Mouse (Mus musculus) stomach, embryonic 14.5 days (tissue): ENCODE measurements around the gene Olfr713. TPM values are rescaled to one million over a fixed set of nuclear protein-coding genes. Genes with fewer than 3 reads are reported as not detected.

ENCODE experiments used
- ATAC-seq: fragments of 200-750 bp; cut with Nextera tagmentation; 2 replicates; pipeline ENCODE4 v1.8.0; 2017; ENCODE audit warnings: low read depth, moderate TSS enrichment; ENCODE audit not compliant: insufficient number of reproducible peaks, insufficient read depth, low FRiP score
- H3K27ac ChIP-seq: fragments of 300-500 bp; sonication (generic); 2 replicates; pipeline ENCODE4 v1.5.1; 2014; ENCODE audit warnings: mild to moderate bottlenecking, low read length, moderate library complexity, mixed read lengths
- H3K27me3 ChIP-seq: fragments of 300-500 bp; sonication (generic); 2 replicates; pipeline ENCODE4 v1.6.1; 2014; ENCODE audit warnings: low read length, control low read depth, mixed read lengths; ENCODE audit not compliant: control insufficient read depth, insufficient read depth
- H3K36me3 ChIP-seq: fragments of 300-500 bp; sonication (generic); 2 replicates; pipeline ENCODE4 v1.6.1; 2014; ENCODE audit warnings: mild to moderate bottlenecking, control low read depth, low read length, moderate library complexity, mixed read lengths; ENCODE audit not compliant: control insufficient read depth, insufficient read depth
- H3K4me1 ChIP-seq: fragments of 300-500 bp; sonication (generic); 2 replicates; pipeline ENCODE4 v1.6.1; 2014; ENCODE audit warnings: low read length, control low read depth, mixed read lengths; ENCODE audit not compliant: control insufficient read depth, insufficient read depth
- H3K4me2 ChIP-seq: fragments of 300-500 bp; sonication (generic); replicated peaks from 2 replicates; pipeline ENCODE4 v1.6.1; 2014; ENCODE audit warnings: low read depth, low read length, control low read depth
- H3K4me3 ChIP-seq: fragments of 300-500 bp; sonication (generic); 2 replicates; pipeline ENCODE4 v1.5.1; 2014; ENCODE audit warnings: low read depth, low read length, control low read depth
- H3K9ac ChIP-seq: fragments of 300-500 bp; sonication (generic); replicated peaks from 2 replicates; pipeline ENCODE4 v1.6.1; 2014; ENCODE audit warnings: low read depth, mild to moderate bottlenecking, control low read depth, low read length, moderate library complexity, mixed read lengths
- H3K9me3 ChIP-seq: fragments of 300-500 bp; sonication (generic); 2 replicates; pipeline ENCODE4 v1.6.1; 2016; ENCODE audit warnings: low read depth, low read length, control low read depth; ENCODE audit not compliant: control insufficient read depth
- WGBS: fragments of 180-500 bp; shearing (Covaris S2); extraction: QIAGEN DNeasy Blood & Tissue Kit; methylation state at CpG from one replicate; pipeline ENCODE4 v1.1.7; 2014; 5-methylcytosine and 5-hydroxymethylcytosine counted together
- polyA plus RNA-seq: library from polyadenylated mRNA; unstranded; fragments of >200 nt; fragmentation: Nextera tagmentation; extraction: Ambion mirVana; gene quantifications from 2 replicates; pipeline ENCODE4 v1.2.1, GENCODE M21; 2014

Olfr713 gene
- polyA plus RNA-seq, 1 experiment from 2014 or later, result not detected

GRCm38 (mm10) chr7:107047578-107047977 is 16.6 kb downstream of the Olfr713 start:
- H3K27ac ChIP-seq, result no peak overlapping the region
- H3K4me3 ChIP-seq, result no peak overlapping the region
- ATAC-seq, result no peak
- no peaks in the 10 kb centered on the region for H3K27me3 ChIP-seq
- 40% methylated on average over 3 of the region's 3 CpGs for WGBS
- no peaks in the 10 kb centered on the region for H3K9me3 ChIP-seq
- no peaks in the 10 kb centered on the region for H3K36me3 ChIP-seq
- no peak overlapping the region for H3K9ac ChIP-seq
- H3K4me2 ChIP-seq, result no peak overlapping the region
- H3K4me1 ChIP-seq, result no peaks in the 10 kb centered on the region

DNA sequence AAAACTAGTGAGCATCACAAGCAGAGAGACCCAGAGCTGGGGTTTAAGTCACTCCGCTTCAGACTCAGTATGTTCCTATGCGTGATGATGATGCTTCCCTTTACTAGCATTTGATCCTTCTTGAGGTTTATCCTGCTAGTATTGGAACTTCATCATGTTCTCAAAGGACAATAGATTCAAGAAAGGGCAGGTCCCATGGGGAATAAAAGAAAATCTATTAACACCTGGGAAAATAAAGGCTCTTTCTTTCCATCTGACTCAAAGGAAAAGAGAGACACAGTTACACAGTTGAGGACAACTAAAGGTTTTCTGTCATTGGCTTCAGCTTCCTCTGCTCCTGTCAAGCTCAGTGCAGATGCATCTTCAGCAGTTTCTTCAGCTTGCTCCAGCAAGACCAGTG is 39.7 kb downstream of the Olfr713 start, which contains the start of gene Olfr714:
Gene Olfr714 (plus strand): TSS at position 301 of the 400 bp plus-strand sequence.
- Histone ChIP-seq H3K36me3 (no peaks in the 10 kb centered on the region), H3K27me3 (no peaks in the 10 kb centered on the region), H3K4me3 (no peak within 1 kb of the TSS), H3K27ac (no peak within 1 kb of the TSS), H3K4me2 (no peak within 1 kb of the TSS), H3K9me3 (no peaks in the 10 kb centered on the region), H3K4me1 (no peaks in the 10 kb centered on the region), H3K9ac (no peak within 1 kb of the TSS)
- 92% methylated on average over 2 of the region's 2 CpGs for WGBS
- ATAC-seq, result no peak

Other genes starting within 250 kb of the Olfr713 start
- not detected in 2 replicates for gene Olfr699, start 238.0 kb upstream of the Olfr713 start, polyA plus RNA-seq
- not detected in 2 replicates for gene Olfr700, start 222.3 kb upstream of the Olfr713 start, polyA plus RNA-seq
- gene Olfr701, start 217.0 kb upstream of the Olfr713 start, polyA plus RNA-seq, result not detected in 2 replicates
- not detected in 2 replicates for gene Olfr702, start 197.3 kb upstream of the Olfr713 start, polyA plus RNA-seq
- gene Olfr703, start 187.8 kb upstream of the Olfr713 start, polyA plus RNA-seq, result not detected in 2 replicates
- gene Olfr704, start 168.0 kb upstream of the Olfr713 start, polyA plus RNA-seq, result not detected in 2 replicates
- not detected in 2 replicates for gene Olfr705, start 154.3 kb upstream of the Olfr713 start, polyA plus RNA-seq
- not detected in 2 replicates for gene Olfr706, start 143.0 kb upstream of the Olfr713 start, polyA plus RNA-seq
- not detected in 2 replicates for gene Olfr707, start 129.9 kb upstream of the Olfr713 start, polyA plus RNA-seq
- gene Olfr1532-ps1, start 123.2 kb upstream of the Olfr713 start, polyA plus RNA-seq, result not detected in 2 replicates
- gene Olfr709-ps1, start 99.0 kb upstream of the Olfr713 start, polyA plus RNA-seq, result not detected in 2 replicates
- not detected in 2 replicates for gene Olfr710, start 82.9 kb upstream of the Olfr713 start, polyA plus RNA-seq
- gene Olfr6, start 67.2 kb upstream of the Olfr713 start, polyA plus RNA-seq, result not detected in 2 replicates
- not detected in 2 replicates for gene Olfr711, start 55.7 kb upstream of the Olfr713 start, polyA plus RNA-seq
- not detected in 2 replicates for gene Olfr2, start 25.1 kb upstream of the Olfr713 start, polyA plus RNA-seq
- gene Olfr714, start 39.8 kb downstream of the Olfr713 start, polyA plus RNA-seq, result not detected in 2 replicates
- gene Olfr17, start 62.0 kb downstream of the Olfr713 start, polyA plus RNA-seq, result not detected in 2 replicates
- gene Olfr715b, start 79.2 kb downstream of the Olfr713 start, polyA plus RNA-seq, result not detected in 2 replicates
- gene Olfr715, start 99.9 kb downstream of the Olfr713 start, polyA plus RNA-seq, result not detected in 2 replicates
- gene Olfr716, start 107.2 kb downstream of the Olfr713 start, polyA plus RNA-seq, result not detected in 2 replicates
- not detected in 2 replicates for gene Nlrp14, start 135.8 kb downstream of the Olfr713 start, polyA plus RNA-seq
- not detected in 2 replicates for gene Rbmxl2, start 178.3 kb downstream of the Olfr713 start, polyA plus RNA-seq